Mouse (Mus musculus): ENCODE data around the gene Fuk.
"Not testable (repeated sequence)": the region's sequence is repeated elsewhere in the genome, so short reads cannot be mapped to it uniquely, and the experiment has no call there.

The Fuk gene

GRCm38 (mm10) chr8:110919341-110920031 lies 17.2 kb upstream of the Fuk start, which contains the start of gene St3gal2:
Gene St3gal2 (plus strand): TSS chr8:110919922.
- DNase-seq (ENCODE audit: low spot score in 2 of 2): peak; percentile 79 to 87

- no peak for DNase-seq (ENCODE audit: low spot score in 2 of 2)
Measured at GRCm38 (mm10) chr8:110918460-110918859, 16.2 kb upstream of the Fuk start.

GRCm38 (mm10) chr8:110918027-110918426 lies 15.7 kb upstream of the Fuk start:
- DNase-seq (ENCODE audit: low spot score in 2 of 2): no peak

GRCm38 (mm10) chr8:110917415-110917814 lies 15.1 kb upstream of the Fuk start:
- no peak for DNase-seq (ENCODE audit: low spot score in 2 of 2)

- DNase-seq (ENCODE audit: low spot score in 2 of 2): no peak
Measured at GRCm38 (mm10) chr8:110911576-110912570, 9.6 kb upstream of the Fuk start.

GRCm38 (mm10) chr8:110909850-110910249 lies 7.6 kb upstream of the Fuk start:
- not testable (repeated sequence) for DNase-seq (ENCODE audit: low spot score in 2 of 2)

- no peak for DNase-seq (ENCODE audit: low spot score in 2 of 2)
Measured at GRCm38 (mm10) chr8:110906682-110907081, 4.4 kb upstream of the Fuk start.

GRCm38 (mm10) chr8:110905404-110905803 lies 3.1 kb upstream of the Fuk start:
- no peak for DNase-seq (ENCODE audit: low spot score in 2 of 2)

GRCm38 (mm10) chr8:110902579-110902965 lies 284 bp upstream of the Fuk start:
- no peak for DNase-seq (ENCODE audit: low spot score in 2 of 2)

GRCm38 (mm10) chr8:110901056-110901455 lies 1.2 kb downstream of the Fuk start:
- no peak for DNase-seq (ENCODE audit: low spot score in 2 of 2)

GRCm38 (mm10) chr8:110897495-110897894 lies 4.8 kb downstream of the Fuk start:
- no peak for DNase-seq (ENCODE audit: low spot score in 2 of 2)

GRCm38 (mm10) chr8:110895812-110896211 lies 6.5 kb downstream of the Fuk start:
- no peak for DNase-seq (ENCODE audit: low spot score in 2 of 2)

GRCm38 (mm10) chr8:110895254-110895653 lies 7.0 kb downstream of the Fuk start:
- no peak for DNase-seq (ENCODE audit: low spot score in 2 of 2)

- DNase-seq (ENCODE audit: low spot score in 2 of 2): no peak
Measured at GRCm38 (mm10) chr8:110894851-110895250, 7.4 kb downstream of the Fuk start.

- no peak for DNase-seq (ENCODE audit: low spot score in 2 of 2)
Measured at GRCm38 (mm10) chr8:110892913-110893312, 9.4 kb downstream of the Fuk start.

- DNase-seq (ENCODE audit: low spot score in 2 of 2): no peak
Measured at GRCm38 (mm10) chr8:110892040-110892439, 10.2 kb downstream of the Fuk start.

- DNase-seq (ENCODE audit: low spot score in 2 of 2): no peak
Measured at GRCm38 (mm10) chr8:110889904-110890470, 12.3 kb downstream of the Fuk start.

GRCm38 (mm10) chr8:110888860-110889259 lies 13.4 kb downstream of the Fuk start:
- no peak for DNase-seq (ENCODE audit: low spot score in 2 of 2)

GRCm38 (mm10) chr8:110888441-110888840 lies 13.8 kb downstream of the Fuk start:
- DNase-seq (ENCODE audit: low spot score in 2 of 2): no peak

GRCm38 (mm10) chr8:110887551-110887950 lies 14.7 kb downstream of the Fuk start:
- no peak for DNase-seq (ENCODE audit: low spot score in 2 of 2)

GRCm38 (mm10) chr8:110886634-110887033 lies 15.7 kb downstream of the Fuk start:
- DNase-seq (ENCODE audit: low spot score in 2 of 2): no peak

GRCm38 (mm10) chr8:110883824-110884223 lies 18.5 kb downstream of the Fuk start:
- no peak for DNase-seq (ENCODE audit: low spot score in 2 of 2)
